Mouse (Mus musculus): ENCODE data around the gene Tmub2. TPM values are rescaled to one million over a fixed set of nuclear protein-coding genes. Genes with fewer than 3 reads are reported as not detected.

Tmub2 gene
- polyA plus RNA-seq, 1 experiment from 2014 or later = 26.7 TPM

DNA sequence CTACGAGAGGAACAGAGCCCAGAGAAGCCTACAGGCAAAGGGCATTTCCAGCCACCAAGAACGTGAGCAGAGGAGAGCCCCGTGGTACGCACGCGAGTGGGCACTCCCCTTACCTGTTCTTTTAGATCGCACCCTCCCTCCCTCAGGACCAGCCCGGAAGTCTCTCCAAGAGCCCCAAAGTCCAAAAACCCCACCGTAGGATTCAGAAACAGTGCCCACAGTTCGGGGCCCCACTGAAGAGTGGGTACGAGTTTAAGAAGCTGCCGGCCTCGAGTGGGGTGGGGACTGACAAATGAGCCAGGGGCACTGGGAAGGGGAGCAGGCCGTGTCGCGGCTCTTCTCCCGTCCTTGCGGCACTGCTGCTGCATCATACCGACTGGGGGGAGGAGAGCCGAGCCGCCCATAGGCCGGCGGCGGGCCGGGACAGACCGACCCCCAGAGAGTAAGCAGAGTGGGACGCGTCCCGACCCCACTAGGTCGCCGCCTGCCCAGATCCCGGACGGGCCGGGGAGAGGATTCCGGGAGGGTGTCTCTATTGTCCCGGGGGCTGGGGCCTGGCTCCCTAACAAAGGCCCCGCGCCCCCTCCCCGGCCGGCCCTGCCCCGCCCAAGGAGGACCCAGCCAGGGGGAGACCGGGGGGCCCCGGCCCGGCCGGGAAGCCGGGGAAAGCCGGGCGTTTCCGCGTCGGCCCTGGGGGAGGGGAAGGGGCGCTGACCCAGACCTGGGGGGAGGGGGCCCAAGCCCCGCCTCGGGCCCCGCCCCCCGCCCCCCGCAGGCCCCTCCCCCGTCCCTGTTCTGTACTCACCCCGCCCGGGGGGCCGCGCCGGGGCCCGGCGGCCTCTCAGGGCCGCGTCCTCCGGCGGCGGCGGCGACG lies 11.1 kb downstream of the Tmub2 start:
- ATAC-seq (ENCODE audit: low read depth) = peak; percentile 1; the same call in 1 of the 2 replicates

GRCm38 (mm10) chr11:102296491-102297472 lies 12.1 kb downstream of the Tmub2 start, which contains the start of gene Atxn7l3:
TSS of gene Atxn7l3 (minus strand) at chr11:102296631.
- Histone ChIP-seq H3K9me3 (replicated peaks; ENCODE audit: control insufficient read depth, low read length) (0 out of 2 replicates have a peak, but pooled peaks cover 3% of the 10 kb centered on the region), H3K9ac (ENCODE audit: low read depth, low read length) (peak within 1 kb of the TSS; percentile 87), H3K4me1 (ENCODE audit: control insufficient read depth, low read depth, low read length) (peaks cover 30% of the 10 kb centered on the region), H3K4me2 (ENCODE audit: low read depth, low read length) (peak within 1 kb of the TSS; percentile 98), H3K27ac (ENCODE audit: low read length) (peak within 1 kb of the TSS; percentile 97), H3K36me3 (ENCODE audit: control insufficient read depth, insufficient read depth) (peaks cover 23% of the 10 kb centered on the region), H3K27me3 (ENCODE audit: control insufficient read depth, insufficient read depth, low read depth, low read length) (no peaks in the 10 kb centered on the region), H3K4me3 (ENCODE audit: low read depth, low read length) (peak within 1 kb of the TSS; percentile 82)
- under 1% methylated on average over 65 of the region's 125 CpGs for WGBS (ENCODE audit: insufficient replicate concordance)
- peak; percentile 93 for ATAC-seq (ENCODE audit: low read depth)

More for the DNA sequence above, 11.1 kb downstream of the Tmub2 start:
- peak overlapping the region; percentile 87 for H3K9ac ChIP-seq (ENCODE audit: low read depth, low read length)
- H3K27me3 ChIP-seq (ENCODE audit: control insufficient read depth, insufficient read depth, low read depth, low read length) = no peaks in the 10 kb centered on the region
- peak overlapping the region; percentile 97 for H3K27ac ChIP-seq (ENCODE audit: low read length)
- H3K4me2 ChIP-seq (ENCODE audit: low read depth, low read length) = peak overlapping the region; percentile 98
- peaks cover 31% of the 10 kb centered on the region for H3K36me3 ChIP-seq (ENCODE audit: control insufficient read depth, insufficient read depth)
- 0 out of 2 replicates have a peak, but pooled peaks cover 3% of the 10 kb centered on the region for H3K9me3 ChIP-seq (replicated peaks; ENCODE audit: control insufficient read depth, low read length)
- under 1% methylated on average over 42 of the region's 73 CpGs for WGBS (ENCODE audit: insufficient replicate concordance)
- H3K4me1 ChIP-seq (ENCODE audit: control insufficient read depth, low read depth, low read length) = peaks cover 30% of the 10 kb centered on the region
- peak overlapping the region; percentile 82 for H3K4me3 ChIP-seq (ENCODE audit: low read depth, low read length)

DNA sequence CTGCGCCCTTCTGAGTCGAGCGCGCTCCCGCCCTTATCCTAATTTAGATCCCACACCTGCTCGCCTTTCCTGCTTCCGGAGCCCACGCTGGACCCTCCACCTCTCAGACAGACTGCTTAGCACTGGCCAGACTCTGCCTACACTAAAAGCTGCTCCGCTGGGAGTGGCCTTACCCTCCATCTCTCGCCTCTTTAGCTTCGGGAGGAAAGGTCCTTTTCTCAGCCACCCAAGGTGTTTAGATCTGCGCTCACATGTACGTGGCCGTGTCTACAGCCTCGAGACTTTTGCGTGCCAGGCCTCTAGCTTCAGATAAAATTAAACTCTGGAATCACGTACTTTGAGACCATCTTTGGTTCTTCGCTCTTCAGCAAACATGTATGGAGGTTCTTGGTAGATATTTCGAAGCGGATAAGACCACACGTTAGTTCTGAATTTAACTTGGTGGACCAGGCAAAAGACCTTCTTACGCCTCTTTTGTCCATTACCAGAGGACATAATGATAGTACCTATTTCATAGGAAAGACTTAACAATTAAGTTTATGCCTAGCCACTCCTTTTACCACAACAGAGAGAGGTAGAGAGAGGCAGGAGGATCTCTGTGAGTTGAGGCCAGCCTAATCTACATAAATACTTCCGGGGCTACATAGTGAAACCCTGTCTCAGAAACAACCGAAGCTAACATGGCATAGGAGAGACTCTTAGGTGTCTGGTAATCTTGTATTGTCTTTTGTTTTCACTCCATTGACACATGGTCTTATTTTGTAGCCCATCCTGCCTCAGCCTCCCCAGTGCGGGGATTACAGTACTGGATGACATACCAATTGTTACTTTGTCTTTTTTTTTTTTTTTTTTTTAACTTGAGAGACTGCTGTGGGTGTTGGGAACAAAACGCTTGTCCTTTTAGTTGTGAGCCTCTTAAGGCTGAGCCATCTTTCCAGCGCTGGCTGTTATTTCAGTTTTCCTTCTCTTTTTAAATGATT lies 13.1 kb downstream of the Tmub2 start:
- Histone ChIP-seq H3K9me3 (replicated peaks; ENCODE audit: control insufficient read depth, low read length) (0 out of 2 replicates have a peak, but pooled peaks cover 3% of the 10 kb centered on the region), H3K9ac (ENCODE audit: low read depth, low read length) (peak overlapping the region; percentile 80), H3K4me3 (ENCODE audit: low read depth, low read length) (peak overlapping the region; percentile 76), H3K36me3 (ENCODE audit: control insufficient read depth, insufficient read depth) (peaks cover 12% of the 10 kb centered on the region), H3K4me2 (ENCODE audit: low read depth, low read length) (peak overlapping the region; percentile 98), H3K27me3 (ENCODE audit: control insufficient read depth, insufficient read depth, low read depth, low read length) (no peaks in the 10 kb centered on the region), H3K27ac (ENCODE audit: low read length) (peak overlapping the region; percentile 97), H3K4me1 (ENCODE audit: control insufficient read depth, low read depth, low read length) (peaks cover 30% of the 10 kb centered on the region)
- ATAC-seq (ENCODE audit: low read depth) = peak; percentile 7; the same call in 1 of the 2 replicates
- 18% methylated on average over 27 of the region's 27 CpGs for WGBS (ENCODE audit: insufficient replicate concordance)

- Histone ChIP-seq H3K36me3 (ENCODE audit: control insufficient read depth, insufficient read depth) (no peaks in the 10 kb centered on the region), H3K27me3 (ENCODE audit: control insufficient read depth, insufficient read depth, low read depth, low read length) (no peaks in the 10 kb centered on the region), H3K4me3 (ENCODE audit: low read depth, low read length) (no peak overlapping the region), H3K4me2 (ENCODE audit: low read depth, low read length) (no peak overlapping the region), H3K9ac (ENCODE audit: low read depth, low read length) (no peak overlapping the region), H3K27ac (ENCODE audit: low read length) (no peak overlapping the region), H3K4me1 (ENCODE audit: control insufficient read depth, low read depth, low read length) (peaks cover 24% of the 10 kb centered on the region), H3K9me3 (replicated peaks; ENCODE audit: control insufficient read depth, low read length) (0 out of 2 replicates have a peak, but pooled peaks cover 3% of the 10 kb centered on the region)
- no peak for ATAC-seq (ENCODE audit: low read depth)
- 13% methylated on average over 1 of the region's 1 CpGs for WGBS (ENCODE audit: insufficient replicate concordance)
These were observed 15.1 kb downstream of the Tmub2 start for GRCm38 (mm10) chr11:102299839-102300238.

DNA sequence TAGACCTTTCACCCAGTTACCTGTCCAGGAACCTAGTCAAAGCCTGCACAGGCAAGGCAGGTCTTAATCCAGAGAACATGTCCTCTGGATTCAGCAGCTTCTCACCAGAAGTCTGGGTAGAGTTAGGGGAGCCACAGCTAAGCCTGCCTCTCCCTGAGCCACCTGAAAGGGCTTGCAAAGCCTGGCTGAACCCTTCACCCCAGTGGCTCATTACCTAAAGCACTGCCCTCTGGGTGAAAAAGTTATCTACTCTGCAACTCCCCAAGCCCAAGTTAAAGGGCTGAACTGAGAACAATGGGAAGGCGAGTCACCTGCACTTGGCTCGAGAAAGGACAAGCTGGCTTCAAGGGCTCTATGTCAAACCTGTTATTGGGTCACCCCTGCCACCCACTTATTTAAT lies 19.4 kb downstream of the Tmub2 start:
- no peak for ATAC-seq (ENCODE audit: low read depth)
- peaks cover 6% of the 10 kb centered on the region for H3K4me1 ChIP-seq (ENCODE audit: control insufficient read depth, low read depth, low read length)
- H3K27ac ChIP-seq (ENCODE audit: low read length) = no peak overlapping the region
- H3K4me3 ChIP-seq (ENCODE audit: low read depth, low read length) = no peak overlapping the region
- H3K9ac ChIP-seq (ENCODE audit: low read depth, low read length) = no peak overlapping the region
- peaks cover 24% of the 10 kb centered on the region for H3K36me3 ChIP-seq (ENCODE audit: control insufficient read depth, insufficient read depth)
- 51% methylated on average over 2 of the region's 2 CpGs for WGBS (ENCODE audit: insufficient replicate concordance)
- no peak overlapping the region for H3K4me2 ChIP-seq (ENCODE audit: low read depth, low read length)
- H3K9me3 ChIP-seq (replicated peaks; ENCODE audit: control insufficient read depth, low read length) = 0 out of 2 replicates have a peak, but pooled peaks cover 3% of the 10 kb centered on the region
- H3K27me3 ChIP-seq (ENCODE audit: control insufficient read depth, insufficient read depth, low read depth, low read length) = no peaks in the 10 kb centered on the region

GRCm38 (mm10) chr11:102305359-102305758 lies 20.6 kb downstream of the Tmub2 start:
- H3K36me3 ChIP-seq (ENCODE audit: control insufficient read depth, insufficient read depth) = peaks cover 32% of the 10 kb centered on the region
- no peaks in the 10 kb centered on the region for H3K27me3 ChIP-seq (ENCODE audit: control insufficient read depth, insufficient read depth, low read depth, low read length)
- H3K4me1 ChIP-seq (ENCODE audit: control insufficient read depth, low read depth, low read length) = peaks cover 18% of the 10 kb centered on the region
- 53% methylated on average over 3 of the region's 3 CpGs for WGBS (ENCODE audit: insufficient replicate concordance)
- no peak overlapping the region for H3K9ac ChIP-seq (ENCODE audit: low read depth, low read length)
- H3K4me2 ChIP-seq (ENCODE audit: low read depth, low read length) = no peak overlapping the region
- H3K9me3 ChIP-seq (replicated peaks; ENCODE audit: control insufficient read depth, low read length) = no peaks in the 10 kb centered on the region
- H3K27ac ChIP-seq (ENCODE audit: low read length) = no peak overlapping the region
- no peak for ATAC-seq (ENCODE audit: low read depth)
- H3K4me3 ChIP-seq (ENCODE audit: low read depth, low read length) = no peak overlapping the region

DNA sequence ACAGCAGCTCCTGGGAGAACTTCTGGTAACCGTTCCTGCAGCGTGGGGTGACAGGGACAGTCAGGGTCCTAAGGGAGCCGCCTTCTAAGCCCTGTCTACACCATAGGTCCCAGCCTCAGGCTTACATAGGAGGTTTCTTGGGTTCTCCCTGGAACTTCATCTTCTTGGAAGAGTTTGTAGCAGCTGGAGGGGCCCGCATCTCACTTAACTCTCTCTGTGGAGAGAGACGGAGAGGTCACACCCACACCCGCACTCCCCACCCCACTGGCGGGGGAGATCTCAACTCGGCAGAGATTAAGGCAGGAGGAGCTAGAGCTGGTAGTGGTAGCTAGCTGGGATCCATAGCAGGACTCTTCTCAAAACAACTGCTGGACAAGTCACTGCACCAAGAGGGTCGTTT lies 23.4 kb downstream of the Tmub2 start:
- Histone ChIP-seq H3K9ac (ENCODE audit: low read depth, low read length) (no peak overlapping the region), H3K4me2 (ENCODE audit: low read depth, low read length) (no peak overlapping the region), H3K4me1 (ENCODE audit: control insufficient read depth, low read depth, low read length) (peaks cover 32% of the 10 kb centered on the region), H3K27ac (ENCODE audit: low read length) (no peak overlapping the region), H3K9me3 (replicated peaks; ENCODE audit: control insufficient read depth, low read length) (no peaks in the 10 kb centered on the region), H3K36me3 (ENCODE audit: control insufficient read depth, insufficient read depth) (peaks cover 48% of the 10 kb centered on the region), H3K27me3 (ENCODE audit: control insufficient read depth, insufficient read depth, low read depth, low read length) (no peaks in the 10 kb centered on the region), H3K4me3 (ENCODE audit: low read depth, low read length) (no peak overlapping the region)
- ATAC-seq (ENCODE audit: low read depth) = no peak
- 73% methylated on average over 9 of the region's 9 CpGs for WGBS (ENCODE audit: insufficient replicate concordance)

- Histone ChIP-seq H3K36me3 (ENCODE audit: control insufficient read depth, insufficient read depth) (peaks cover 57% of the 10 kb centered on the region), H3K27ac (ENCODE audit: low read length) (peak overlapping the region; percentile 72), H3K4me2 (ENCODE audit: low read depth, low read length) (peak overlapping the region; percentile 77), H3K9me3 (replicated peaks; ENCODE audit: control insufficient read depth, low read length) (no peaks in the 10 kb centered on the region), H3K4me1 (ENCODE audit: control insufficient read depth, low read depth, low read length) (peaks cover 32% of the 10 kb centered on the region), H3K4me3 (ENCODE audit: low read depth, low read length) (peak overlapping the region; percentile 61), H3K9ac (ENCODE audit: low read depth, low read length) (peak overlapping the region; percentile 60), H3K27me3 (ENCODE audit: control insufficient read depth, insufficient read depth, low read depth, low read length) (no peaks in the 10 kb centered on the region)
- ATAC-seq (ENCODE audit: low read depth) = peak; percentile 95
- WGBS (ENCODE audit: insufficient replicate concordance) = under 1% methylated on average over 27 of the region's 27 CpGs
These were observed 24.2 kb downstream of the Tmub2 start for GRCm38 (mm10) chr11:102308979-102309378.
